Mouse (Mus musculus): ENCODE measurements around the gene Otud7b. TPM values are rescaled to one million over a fixed set of nuclear protein-coding genes. Genes with fewer than 3 reads are reported as not detected.

Otud7b gene
- polyA plus RNA-seq, 1 experiment from 2014 or later = 22.3 TPM

- Histone ChIP-seq H3K4me3 (replicated peaks) (no peak overlapping the region), H3K36me3 (no peaks in the 10 kb centered on the region), H3K27ac (no peak overlapping the region), H3K27me3 (replicated peaks) (no peaks in the 10 kb centered on the region), H3K4me2 (no peak overlapping the region), H3K9me3 (no peaks in the 10 kb centered on the region), H3K4me1 (no peaks in the 10 kb centered on the region), H3K9ac (no peak overlapping the region)
- no peak for ATAC-seq (ENCODE audit: insufficient read depth, low FRiP score, low read depth)
- WGBS = 70% methylated on average over 2 of the region's 2 CpGs
Observed at GRCm38 (mm10) chr3:96089882-96090489, 14.3 kb upstream of the Otud7b start.

GRCm38 (mm10) chr3:96091146-96091545 lies 13.2 kb upstream of the Otud7b start:
- ATAC-seq (ENCODE audit: insufficient read depth, low FRiP score, low read depth) = no peak
- Histone ChIP-seq H3K4me1 (no peaks in the 10 kb centered on the region), H3K4me2 (no peak overlapping the region), H3K9ac (no peak overlapping the region), H3K4me3 (replicated peaks) (no peak overlapping the region), H3K9me3 (no peaks in the 10 kb centered on the region), H3K27me3 (replicated peaks) (no peaks in the 10 kb centered on the region), H3K36me3 (no peaks in the 10 kb centered on the region), H3K27ac (no peak overlapping the region)
- WGBS = 69% methylated on average over 2 of the region's 2 CpGs

- no peak overlapping the region for H3K9ac ChIP-seq
- no peaks in the 10 kb centered on the region for H3K9me3 ChIP-seq
- H3K4me1 ChIP-seq = no peaks in the 10 kb centered on the region
- H3K27ac ChIP-seq = no peak overlapping the region
- 78% methylated on average over 6 of the region's 6 CpGs for WGBS
- H3K4me3 ChIP-seq (replicated peaks) = no peak overlapping the region
- no peak for ATAC-seq (ENCODE audit: insufficient read depth, low FRiP score, low read depth)
- H3K27me3 ChIP-seq (replicated peaks) = no peaks in the 10 kb centered on the region
- no peaks in the 10 kb centered on the region for H3K36me3 ChIP-seq
- no peak overlapping the region for H3K4me2 ChIP-seq
Observed at GRCm38 (mm10) chr3:96091966-96092365, 12.4 kb upstream of the Otud7b start.

- Histone ChIP-seq H3K27ac (no peak overlapping the region), H3K36me3 (no peaks in the 10 kb centered on the region), H3K4me2 (no peak overlapping the region), H3K9ac (no peak overlapping the region), H3K4me1 (0 out of 2 replicates have a peak, but pooled peaks cover 7% of the 10 kb centered on the region), H3K9me3 (no peaks in the 10 kb centered on the region), H3K27me3 (replicated peaks) (no peaks in the 10 kb centered on the region), H3K4me3 (replicated peaks) (no peak overlapping the region)
- ATAC-seq (ENCODE audit: insufficient read depth, low FRiP score, low read depth) = no peak
- WGBS = 59% methylated on average over 13 of the region's 13 CpGs
Observed at GRCm38 (mm10) chr3:96093509-96093908, 10.8 kb upstream of the Otud7b start.

- 58% methylated on average over 13 of the region's 13 CpGs for WGBS
- Histone ChIP-seq H3K27ac (no peak overlapping the region), H3K36me3 (no peaks in the 10 kb centered on the region), H3K4me3 (replicated peaks) (no peak overlapping the region), H3K9me3 (no peaks in the 10 kb centered on the region), H3K4me2 (0 out of 2 replicates have a peak overlapping the region, but pooled peaks have one; percentile 10), H3K9ac (no peak overlapping the region), H3K4me1 (peaks cover 8% of the 10 kb centered on the region; the same call in 1 of the 2 replicates), H3K27me3 (replicated peaks) (no peaks in the 10 kb centered on the region)
- peak; percentile 84 for ATAC-seq (ENCODE audit: insufficient read depth, low FRiP score, low read depth)
Observed at GRCm38 (mm10) chr3:96094203-96094602, 10.1 kb upstream of the Otud7b start.

- H3K9me3 ChIP-seq = no peaks in the 10 kb centered on the region
- H3K4me2 ChIP-seq = no peak overlapping the region
- H3K27ac ChIP-seq = peak overlapping the region; percentile 60; the same call in 1 of the 2 replicates
- H3K4me1 ChIP-seq = peaks cover 15% of the 10 kb centered on the region; the same call in 1 of the 2 replicates
- no peaks in the 10 kb centered on the region for H3K36me3 ChIP-seq
- H3K4me3 ChIP-seq (replicated peaks) = no peak overlapping the region
- ATAC-seq (ENCODE audit: insufficient read depth, low FRiP score, low read depth) = no peak
- 51% methylated on average over 4 of the region's 4 CpGs for WGBS
- no peak overlapping the region for H3K9ac ChIP-seq
- H3K27me3 ChIP-seq (replicated peaks) = no peaks in the 10 kb centered on the region
Observed at GRCm38 (mm10) chr3:96098168-96098567, 6.2 kb upstream of the Otud7b start.

GRCm38 (mm10) chr3:96098616-96099267 lies 5.6 kb upstream of the Otud7b start:
- Histone ChIP-seq H3K4me2 (no peak overlapping the region), H3K9ac (no peak overlapping the region), H3K4me3 (replicated peaks) (no peak overlapping the region), H3K27ac (peak overlapping the region; percentile 60; the same call in 1 of the 2 replicates), H3K27me3 (replicated peaks) (no peaks in the 10 kb centered on the region), H3K4me1 (peaks cover 15% of the 10 kb centered on the region; the same call in 1 of the 2 replicates), H3K36me3 (no peaks in the 10 kb centered on the region), H3K9me3 (no peaks in the 10 kb centered on the region)
- peak; percentile 41; the same call in 1 of the 2 replicates for ATAC-seq (ENCODE audit: insufficient read depth, low FRiP score, low read depth)
- 36% methylated on average over 7 of the region's 7 CpGs for WGBS

GRCm38 (mm10) chr3:96102100-96102872 lies 2.0 kb upstream of the Otud7b start:
- Histone ChIP-seq H3K36me3 (no peaks in the 10 kb centered on the region), H3K9me3 (no peaks in the 10 kb centered on the region), H3K9ac (no peak overlapping the region), H3K4me1 (peaks cover 22% of the 10 kb centered on the region; the same call in 1 of the 2 replicates), H3K4me2 (peak overlapping the region; percentile 49), H3K27me3 (replicated peaks) (no peaks in the 10 kb centered on the region), H3K4me3 (replicated peaks) (peak overlapping the region; percentile 23), H3K27ac (peak overlapping the region; percentile 46; the same call in 1 of the 2 replicates)
- 19% methylated on average over 14 of the region's 14 CpGs for WGBS
- no peak for ATAC-seq (ENCODE audit: insufficient read depth, low FRiP score, low read depth)

- no peaks in the 10 kb centered on the region for H3K9me3 ChIP-seq
- WGBS = 3% methylated on average over 8 of the region's 8 CpGs
- H3K4me3 ChIP-seq (replicated peaks) = peak overlapping the region; percentile 91
- no peaks in the 10 kb centered on the region for H3K27me3 ChIP-seq (replicated peaks)
- ATAC-seq (ENCODE audit: insufficient read depth, low FRiP score, low read depth) = peak; percentile 36
- peak overlapping the region; percentile 64 for H3K4me2 ChIP-seq
- H3K27ac ChIP-seq = peak overlapping the region; percentile 96
- H3K4me1 ChIP-seq = 0 out of 2 replicates have a peak, but pooled peaks cover 14% of the 10 kb centered on the region
- no peaks in the 10 kb centered on the region for H3K36me3 ChIP-seq
- H3K9ac ChIP-seq = peak overlapping the region; percentile 90; the same call in 1 of the 2 replicates
Observed at GRCm38 (mm10) chr3:96103901-96104260, 446 bp upstream of the Otud7b start.

GRCm38 (mm10) chr3:96105232-96105747 lies 963 bp downstream of the Otud7b start:
- H3K4me1 ChIP-seq = 0 out of 2 replicates have a peak, but pooled peaks cover 14% of the 10 kb centered on the region
- no peak for ATAC-seq (ENCODE audit: insufficient read depth, low FRiP score, low read depth)
- H3K9ac ChIP-seq = peak overlapping the region; percentile 90
- H3K4me3 ChIP-seq (replicated peaks) = peak overlapping the region; percentile 91
- no peaks in the 10 kb centered on the region for H3K36me3 ChIP-seq
- H3K27ac ChIP-seq = peak overlapping the region; percentile 96
- H3K4me2 ChIP-seq = peak overlapping the region; percentile 64
- no peaks in the 10 kb centered on the region for H3K9me3 ChIP-seq
- WGBS = 5% methylated on average over 10 of the region's 10 CpGs
- H3K27me3 ChIP-seq (replicated peaks) = no peaks in the 10 kb centered on the region

GRCm38 (mm10) chr3:96106151-96106550 lies 1.8 kb downstream of the Otud7b start:
- 65% methylated on average over 4 of the region's 4 CpGs for WGBS
- no peaks in the 10 kb centered on the region for H3K27me3 ChIP-seq (replicated peaks)
- H3K9me3 ChIP-seq = no peaks in the 10 kb centered on the region
- no peak overlapping the region for H3K4me2 ChIP-seq
- no peaks in the 10 kb centered on the region for H3K36me3 ChIP-seq
- no peak overlapping the region for H3K27ac ChIP-seq
- ATAC-seq (ENCODE audit: insufficient read depth, low FRiP score, low read depth) = no peak
- 0 out of 2 replicates have a peak, but pooled peaks cover 14% of the 10 kb centered on the region for H3K4me1 ChIP-seq
- no peak overlapping the region for H3K4me3 ChIP-seq (replicated peaks)
- no peak overlapping the region for H3K9ac ChIP-seq
